Mouse (Mus musculus) midbrain, embryonic 14.5 days (tissue): ENCODE measurements around the gene Rabl6. TPM values are rescaled to one million over a fixed set of nuclear protein-coding genes. Genes with fewer than 3 reads are reported as not detected.
A peak's percentile ranks its signal among the peaks of the same experiment; 100 is the strongest.

Experiments
- ATAC-seq: fragments of 200-750 bp; cut with Nextera tagmentation; 2 replicates; pipeline ENCODE4 v1.8.0; 2017; ENCODE audit warnings: moderate number of reproducible peaks, moderate library complexity; ENCODE audit not compliant: low FRiP score, low TSS enrichment
- DNase-seq: peaks from one replicate; pipeline ENCODE4 v3.0.0-alpha.2; 2015
- H3K27ac ChIP-seq: fragments of 300-500 bp; sonication (generic); replicated peaks from 2 replicates; pipeline ENCODE4 v1.5.1; 2014; ENCODE audit warnings: mild to moderate bottlenecking, low read depth, low read length, moderate library complexity
- H3K27me3 ChIP-seq: fragments of 300-500 bp; sonication (generic); 2 replicates; pipeline ENCODE4 v1.6.1; 2014; ENCODE audit warnings: low read length, control low read depth, mixed read lengths; ENCODE audit not compliant: control insufficient read depth, insufficient read depth
- H3K36me3 ChIP-seq: fragments of 300-500 bp; sonication (generic); 2 replicates; pipeline ENCODE4 v1.6.1; 2014; ENCODE audit warnings: low read length, control low read depth; ENCODE audit not compliant: control insufficient read depth, insufficient read depth
- H3K4me1 ChIP-seq: fragments of 300-500 bp; sonication (generic); 2 replicates; pipeline ENCODE4 v1.6.1; 2014; ENCODE audit warnings: mild to moderate bottlenecking, antibody characterized with exemption, low read length, control low read depth; ENCODE audit not compliant: control insufficient read depth, insufficient read depth
- H3K4me2 ChIP-seq: fragments of 300-500 bp; sonication (generic); 2 replicates; pipeline ENCODE4 v1.6.1; 2014; ENCODE audit warnings: mild to moderate bottlenecking, low read length, moderate library complexity
- H3K4me3 ChIP-seq: fragments of 300-500 bp; sonication (generic); replicated peaks from 2 replicates; pipeline ENCODE4 v1.5.1; 2014; ENCODE audit warnings: low read depth, low read length
- H3K9ac ChIP-seq: fragments of 300-500 bp; sonication (generic); replicated peaks from 2 replicates; pipeline ENCODE4 v1.6.1; 2014; ENCODE audit warnings: mild to moderate bottlenecking, low read length, moderate library complexity
- H3K9me3 ChIP-seq: fragments of 300-500 bp; sonication (generic); 2 replicates; pipeline ENCODE4 v1.6.1; 2016; ENCODE audit warnings: low read length, control low read depth, mixed read lengths; ENCODE audit not compliant: control insufficient read depth
- WGBS: fragments of 180-500 bp; shearing (Covaris S2); extraction: QIAGEN DNeasy Blood & Tissue Kit; methylation state at CpG from one replicate; pipeline ENCODE4 v1.1.7; 2014; 5-methylcytosine and 5-hydroxymethylcytosine counted together
- polyA plus RNA-seq: library from polyadenylated mRNA; unstranded; fragments of >200 nt; fragmentation: Nextera tagmentation; extraction: Ambion mirVana; gene quantifications from 2 replicates; pipeline ENCODE4 v1.2.1, GENCODE M21; 2014

Rabl6 gene
- polyA plus RNA-seq, 1 experiment from 2014 or later, result 62.6 TPM

DNA sequence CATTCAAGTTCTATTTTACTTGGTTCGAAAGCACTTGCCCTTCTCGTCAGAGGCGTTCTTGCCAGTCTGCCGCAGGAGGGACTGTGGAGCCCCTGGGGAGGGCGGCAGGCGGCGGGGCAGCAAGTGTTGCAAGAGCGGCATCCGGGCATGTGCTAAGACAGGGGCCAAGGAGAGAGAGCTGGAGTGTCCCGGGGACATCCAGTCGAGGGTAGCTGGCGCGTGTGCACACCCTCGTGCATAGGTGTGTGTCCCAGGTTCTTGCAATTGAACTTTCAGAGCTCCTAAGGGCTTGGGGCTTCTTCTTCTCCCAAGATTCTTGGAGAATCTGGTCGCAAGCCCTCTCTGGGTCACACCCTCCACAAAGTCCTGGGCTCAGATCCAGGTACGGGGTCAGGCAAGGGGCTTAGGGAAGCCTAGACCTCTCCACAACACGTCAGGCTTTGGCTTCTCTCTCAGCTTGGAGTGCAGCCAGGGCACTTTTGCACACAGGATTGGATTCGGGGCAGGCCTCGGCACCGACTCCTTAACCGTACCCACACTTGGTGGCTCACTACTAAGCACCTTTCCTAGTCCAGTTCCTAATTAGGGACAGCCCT is 32.8 kb downstream of the Rabl6 start:
- WGBS, result 13% methylated on average over 21 of the region's 21 CpGs
- ATAC-seq (no peak), DNase-seq (peak; percentile 60)
- peaks cover 47% of the 10 kb centered on the region for H3K27me3 ChIP-seq
- peak overlapping the region; percentile 89 for H3K27ac ChIP-seq
- peak overlapping the region; percentile 51; the same call in 1 of the 2 replicates for H3K9ac ChIP-seq
- H3K36me3 ChIP-seq, result peaks cover 21% of the 10 kb centered on the region; the same call in 1 of the 2 replicates
- H3K4me2 ChIP-seq, result peak overlapping the region; percentile 93
- peaks cover 31% of the 10 kb centered on the region for H3K4me1 ChIP-seq
- H3K4me3 ChIP-seq, result peak overlapping the region; percentile 57
- H3K9me3 ChIP-seq, result no peaks in the 10 kb centered on the region

GRCm38 (mm10) chr2:25574579-25575431 is 33.5 kb downstream of the Rabl6 start, which contains the start of the genes Mamdc4 and Phpt1:
Mamdc4 (minus strand) TSS chr2:25574845.
Phpt1 (minus strand) TSS chr2:25575224.
- DNase-seq, result peak; percentile 98
- peak within 1 kb of the TSS; percentile 89 for H3K27ac ChIP-seq
- no peaks in the 10 kb centered on the region for H3K9me3 ChIP-seq
- H3K4me1 ChIP-seq, result peaks cover 27% of the 10 kb centered on the region
- H3K36me3 ChIP-seq, result peaks cover 26% of the 10 kb centered on the region
- peak; percentile 98 for ATAC-seq
- under 1% methylated on average over 45 of the region's 45 CpGs for whole genome bisulfite sequencing
- H3K4me3 ChIP-seq, result peak within 1 kb of the TSS; percentile 57
- H3K9ac ChIP-seq, result peak within 1 kb of the TSS; percentile 66
- peak within 1 kb of the TSS; percentile 93 for H3K4me2 ChIP-seq
- peaks cover 39% of the 10 kb centered on the region for H3K27me3 ChIP-seq

DNA sequence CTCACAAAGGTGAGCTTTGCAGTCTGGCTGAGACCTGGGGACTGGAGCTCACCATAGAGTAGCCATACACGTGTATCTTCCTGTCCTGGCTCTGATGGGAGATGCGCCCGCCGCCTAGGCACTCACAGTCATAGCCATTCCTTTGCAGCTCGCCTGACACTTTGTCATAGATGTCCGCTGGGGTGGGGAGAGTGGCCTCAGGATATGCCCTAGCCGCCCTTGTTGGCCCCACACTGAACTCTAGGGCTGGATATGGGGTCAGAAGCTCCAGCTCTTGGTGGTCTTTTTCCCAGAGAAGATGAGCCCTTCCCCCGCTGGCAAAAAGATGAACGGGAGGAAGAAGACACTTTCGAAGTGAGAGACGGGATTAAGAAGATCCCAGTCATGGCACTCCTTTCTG is 34.2 kb downstream of the Rabl6 start:
- H3K36me3 ChIP-seq, result peaks cover 33% of the 10 kb centered on the region
- peak overlapping the region; percentile 93 for H3K4me2 ChIP-seq
- no peaks in the 10 kb centered on the region for H3K9me3 ChIP-seq
- WGBS, result 20% methylated on average over 11 of the region's 11 CpGs
- peaks cover 33% of the 10 kb centered on the region for H3K27me3 ChIP-seq
- H3K9ac ChIP-seq, result peak overlapping the region; percentile 66
- H3K4me3 ChIP-seq, result peak overlapping the region; percentile 57
- DNase-seq, result no peak
- no peak for ATAC-seq
- peaks cover 26% of the 10 kb centered on the region for H3K4me1 ChIP-seq
- peak overlapping the region; percentile 89 for H3K27ac ChIP-seq

GRCm38 (mm10) chr2:25573068-25573467 is 35.3 kb downstream of the Rabl6 start:
- no peaks in the 10 kb centered on the region for H3K9me3 ChIP-seq
- DNase-seq, result no peak
- H3K27ac ChIP-seq, result no peak overlapping the region
- peaks cover 42% of the 10 kb centered on the region for H3K36me3 ChIP-seq
- H3K4me1 ChIP-seq, result peaks cover 26% of the 10 kb centered on the region
- ATAC-seq, result no peak
- peaks cover 22% of the 10 kb centered on the region for H3K27me3 ChIP-seq
- WGBS, result 94% methylated on average over 2 of the region's 2 CpGs
- H3K4me2 ChIP-seq, result peak overlapping the region; percentile 93; the same call in 1 of the 2 replicates
- H3K9ac ChIP-seq, result no peak overlapping the region
- no peak overlapping the region for H3K4me3 ChIP-seq

- DNase-seq (no peak), ATAC-seq (no peak)
- Histone ChIP-seq H3K27me3 (peaks cover 3% of the 10 kb centered on the region), H3K4me1 (peaks cover 20% of the 10 kb centered on the region), H3K27ac (no peak overlapping the region), H3K9ac (no peak overlapping the region), H3K36me3 (peaks cover 42% of the 10 kb centered on the region), H3K9me3 (no peaks in the 10 kb centered on the region), H3K4me2 (no peak overlapping the region), H3K4me3 (no peak overlapping the region)
- 90% methylated on average over 4 of the region's 4 CpGs for WGBS
Measured at GRCm38 (mm10) chr2:25571221-25571620, 37.1 kb downstream of the Rabl6 start.

DNA sequence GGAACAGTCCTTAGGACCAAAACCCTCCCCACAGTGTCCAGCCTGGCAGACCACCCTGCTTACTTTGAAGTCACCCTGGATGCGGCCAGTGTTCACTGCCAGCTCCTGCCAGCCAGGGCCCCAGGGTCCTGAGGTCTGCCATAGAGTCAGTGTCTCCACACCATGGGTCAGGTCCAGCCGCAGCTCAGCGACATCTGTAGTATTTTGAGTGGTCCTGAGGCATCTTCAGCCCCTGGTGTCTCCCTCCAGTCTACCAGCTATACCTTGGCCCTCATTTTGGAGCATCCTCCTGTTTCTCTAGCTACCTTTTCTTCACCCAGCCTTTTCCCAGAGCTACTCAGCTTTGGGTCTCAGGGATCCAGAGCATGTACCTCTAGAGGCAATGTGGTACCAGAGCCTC is 39.0 kb downstream of the Rabl6 start:
- H3K4me2 ChIP-seq, result no peak overlapping the region
- 93% methylated on average over 3 of the region's 3 CpGs for WGBS
- no peak overlapping the region for H3K9ac ChIP-seq
- ATAC-seq (no peak), DNase-seq (no peak)
- H3K27ac ChIP-seq, result no peak overlapping the region
- H3K27me3 ChIP-seq, result no peaks in the 10 kb centered on the region
- H3K9me3 ChIP-seq, result no peaks in the 10 kb centered on the region
- peaks cover 57% of the 10 kb centered on the region for H3K36me3 ChIP-seq
- H3K4me3 ChIP-seq, result no peak overlapping the region
- peaks cover 11% of the 10 kb centered on the region for H3K4me1 ChIP-seq

DNA sequence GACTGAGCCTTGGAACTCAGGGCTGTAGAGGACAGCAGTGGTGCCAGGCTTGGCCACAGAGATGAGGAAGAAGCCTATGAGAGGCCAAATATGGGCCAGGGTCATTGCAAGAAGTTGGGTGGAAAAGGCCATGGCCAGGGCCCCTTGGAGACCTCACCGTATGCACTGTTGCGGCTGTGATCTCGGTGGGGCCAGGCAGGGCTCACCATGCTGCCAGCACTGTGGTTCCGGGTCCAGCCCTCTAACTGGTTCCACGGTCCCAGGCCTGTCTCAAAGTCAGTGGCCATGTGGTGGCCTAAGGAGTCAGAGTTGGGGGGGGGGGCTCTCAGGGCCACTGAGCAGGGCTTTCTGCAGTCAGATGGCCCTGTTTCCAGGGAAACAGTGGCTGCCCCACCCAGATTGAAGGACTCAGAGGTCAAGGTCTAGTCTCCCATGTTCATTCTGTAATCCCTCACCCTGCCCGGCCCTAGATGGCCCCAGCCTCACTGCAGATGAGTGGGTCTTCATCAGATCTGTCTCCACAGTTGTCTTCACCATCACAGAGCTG is 39.8 kb downstream of the Rabl6 start:
- no peak overlapping the region for H3K9ac ChIP-seq
- no peak overlapping the region for H3K4me3 ChIP-seq
- no peaks in the 10 kb centered on the region for H3K9me3 ChIP-seq
- DNase-seq (no peak), ATAC-seq (no peak)
- 83% methylated on average over 6 of the region's 6 CpGs for WGBS
- H3K27me3 ChIP-seq, result no peaks in the 10 kb centered on the region
- no peak overlapping the region for H3K27ac ChIP-seq
- H3K4me2 ChIP-seq, result no peak overlapping the region
- peaks cover 4% of the 10 kb centered on the region for H3K4me1 ChIP-seq
- peaks cover 65% of the 10 kb centered on the region for H3K36me3 ChIP-seq

- H3K4me2 ChIP-seq, result no peak overlapping the region
Measured at GRCm38 (mm10) chr2:25566558-25566957, 41.8 kb downstream of the Rabl6 start.

More at GRCm38 (mm10) chr2:25566558-25566957, 41.8 kb downstream of the Rabl6 start:
- ATAC-seq (no peak), DNase-seq (no peak)
- Histone ChIP-seq H3K27me3 (no peaks in the 10 kb centered on the region), H3K4me1 (no peaks in the 10 kb centered on the region), H3K36me3 (peaks cover 81% of the 10 kb centered on the region), H3K27ac (no peak overlapping the region), H3K9ac (no peak overlapping the region), H3K4me3 (no peak overlapping the region), H3K9me3 (no peaks in the 10 kb centered on the region)
- WGBS, result 88% methylated on average over 6 of the region's 6 CpGs
